Mouse (Mus musculus) lung, embryonic 16.5 days (tissue): ENCODE results near the gene Fgd6. TPM values are rescaled to one million over a fixed set of nuclear protein-coding genes. Genes with fewer than 3 reads are reported as not detected.

Source experiments
- ATAC-seq: fragments of 200-750 bp; cut with Nextera tagmentation; 2 replicates; pipeline ENCODE4 v1.8.0; 2017; ENCODE audit warnings: low read depth, mild to moderate bottlenecking, moderate library complexity
- H3K27ac ChIP-seq: fragments of 300-500 bp; sonication (generic); 2 replicates; pipeline ENCODE4 v1.5.1; 2014; ENCODE audit warnings: mild to moderate bottlenecking, control low read depth, low read length
- H3K27me3 ChIP-seq: fragments of 300-500 bp; sonication (generic); 2 replicates; pipeline ENCODE4 v1.6.1; 2014; ENCODE audit warnings: low read depth, low read length, mixed read lengths; ENCODE audit not compliant: control insufficient read depth, insufficient read depth
- H3K36me3 ChIP-seq: fragments of 300-500 bp; sonication (generic); 2 replicates; pipeline ENCODE4 v1.6.1; 2014; ENCODE audit warnings: low read length; ENCODE audit not compliant: control insufficient read depth, insufficient read depth
- H3K4me1 ChIP-seq: fragments of 300-500 bp; sonication (generic); replicated peaks from 2 replicates; pipeline ENCODE4 v1.6.1; 2014; ENCODE audit warnings: low read length, mixed read lengths; ENCODE audit not compliant: control insufficient read depth, insufficient read depth
- H3K4me2 ChIP-seq: fragments of 300-500 bp; sonication (generic); 2 replicates; pipeline ENCODE4 v1.6.1; 2014; ENCODE audit warnings: low read depth, low read length, control low read depth
- H3K4me3 ChIP-seq: fragments of 300-500 bp; sonication (generic); 2 replicates; pipeline ENCODE4 v1.5.1; 2014; ENCODE audit warnings: mild to moderate bottlenecking, low read length, control low read depth
- H3K9ac ChIP-seq: fragments of 300-500 bp; sonication (generic); 2 replicates; pipeline ENCODE4 v1.6.1; 2014; ENCODE audit warnings: low read length, control low read depth
- H3K9me3 ChIP-seq: fragments of 300-500 bp; sonication (generic); 2 replicates; pipeline ENCODE4 v1.6.1; 2016; ENCODE audit warnings: low read length; ENCODE audit not compliant: control insufficient read depth
- WGBS: fragments of 180-500 bp; shearing (Covaris S2); extraction: QIAGEN DNeasy Blood & Tissue Kit; methylation state at CpG from one replicate; pipeline ENCODE4 v1.1.7; 2014; 5-methylcytosine and 5-hydroxymethylcytosine counted together
- polyA plus RNA-seq: library from polyadenylated mRNA; unstranded; fragments of >200 nt; fragmentation: Nextera tagmentation; extraction: Ambion mirVana; gene quantifications from 2 replicates; pipeline ENCODE4 v1.2.1, GENCODE M21; 2015

Gene Fgd6
- polyA plus RNA-seq, 1 experiment from 2014 or later, result 2.9 TPM

DNA sequence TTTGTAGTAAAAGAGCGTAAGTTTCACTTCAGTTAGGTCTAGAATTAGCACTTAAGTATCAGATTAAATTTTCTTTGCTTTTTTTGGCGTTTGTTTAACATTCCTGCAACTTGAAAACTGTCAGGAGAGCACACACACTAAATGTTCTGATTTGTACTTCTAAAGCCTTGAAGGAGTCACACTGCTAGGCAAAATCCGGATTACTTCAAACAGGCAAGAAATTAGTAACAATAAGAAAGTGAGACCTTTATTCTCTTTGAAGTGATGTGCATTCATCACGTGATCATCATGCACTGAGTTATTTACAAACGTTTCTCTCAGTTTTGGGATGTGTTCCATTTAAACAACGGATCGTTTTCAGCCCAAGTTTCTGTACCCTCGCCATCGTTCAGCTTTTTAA, 1.4 kb downstream of the Fgd6 start:
- 0 out of 2 replicates have a peak overlapping the region, but pooled peaks have one; percentile 23 for H3K9ac ChIP-seq
- WGBS, result 23% methylated on average over 9 of the region's 9 CpGs
- H3K9me3 ChIP-seq, result no peaks in the 10 kb centered on the region
- ATAC-seq, result no peak
- H3K4me3 ChIP-seq, result peak overlapping the region; percentile 19; the same call in 1 of the 2 replicates
- H3K4me2 ChIP-seq, result peak overlapping the region; percentile 63
- H3K4me1 ChIP-seq, result peaks cover 16% of the 10 kb centered on the region
- H3K27ac ChIP-seq, result no peak overlapping the region
- no peaks in the 10 kb centered on the region for H3K27me3 ChIP-seq
- H3K36me3 ChIP-seq, result no peaks in the 10 kb centered on the region

GRCm38 (mm10) chr10:94037596-94037995, 1.8 kb downstream of the Fgd6 start:
- H3K27me3 ChIP-seq, result no peaks in the 10 kb centered on the region
- no peak overlapping the region for H3K27ac ChIP-seq
- no peaks in the 10 kb centered on the region for H3K9me3 ChIP-seq
- no peaks in the 10 kb centered on the region for H3K36me3 ChIP-seq
- 0 out of 2 replicates have a peak overlapping the region, but pooled peaks have one; percentile 19 for H3K4me3 ChIP-seq
- no peak overlapping the region for H3K9ac ChIP-seq
- H3K4me1 ChIP-seq, result peaks cover 16% of the 10 kb centered on the region
- H3K4me2 ChIP-seq, result peak overlapping the region; percentile 63
- 62% methylated on average over 4 of the region's 4 CpGs for WGBS
- ATAC-seq, result no peak

DNA sequence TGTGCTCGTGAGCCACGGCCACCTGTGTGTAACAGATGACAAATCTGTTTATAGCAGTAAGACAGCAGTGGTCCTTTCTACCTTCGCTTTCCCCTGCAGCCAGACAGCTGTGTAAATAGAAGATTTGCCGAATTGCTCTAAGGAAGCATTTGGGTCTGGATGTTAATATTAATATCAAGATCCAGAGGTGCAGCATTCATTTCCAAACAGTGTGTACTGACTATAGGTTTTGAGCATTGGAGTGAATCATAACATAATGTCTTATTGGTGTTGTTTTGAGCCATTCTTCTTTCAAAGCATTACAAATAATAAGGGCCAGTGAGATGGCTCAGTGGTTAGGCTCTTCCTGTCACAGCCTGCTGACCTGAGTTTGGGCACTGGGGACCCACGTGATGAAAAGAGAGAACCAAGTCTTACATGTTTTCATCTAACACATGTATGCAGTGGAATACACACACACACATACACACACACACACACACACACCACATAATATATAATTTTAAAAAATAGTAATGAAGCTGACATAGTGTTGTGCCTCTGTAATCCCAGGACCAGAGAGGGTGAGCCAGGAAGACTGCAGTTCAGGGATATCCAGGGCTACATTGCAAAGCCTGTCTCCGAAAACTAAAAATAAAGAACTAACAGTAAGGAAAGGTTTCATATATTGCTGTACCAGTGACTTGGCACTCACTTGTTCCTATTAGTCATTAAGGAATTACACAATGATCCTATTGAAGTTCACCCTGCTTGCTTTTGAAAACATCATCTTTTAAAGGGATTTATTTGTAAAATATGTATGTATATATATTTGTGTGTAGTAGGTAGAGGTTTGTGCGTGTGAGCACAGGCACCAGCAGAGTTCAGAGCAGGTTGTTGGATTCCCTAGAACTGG, 2.8 kb downstream of the Fgd6 start:
- no peak for ATAC-seq
- 54% methylated on average over 7 of the region's 7 CpGs for WGBS
- H3K4me2 ChIP-seq, result no peak overlapping the region

DNA sequence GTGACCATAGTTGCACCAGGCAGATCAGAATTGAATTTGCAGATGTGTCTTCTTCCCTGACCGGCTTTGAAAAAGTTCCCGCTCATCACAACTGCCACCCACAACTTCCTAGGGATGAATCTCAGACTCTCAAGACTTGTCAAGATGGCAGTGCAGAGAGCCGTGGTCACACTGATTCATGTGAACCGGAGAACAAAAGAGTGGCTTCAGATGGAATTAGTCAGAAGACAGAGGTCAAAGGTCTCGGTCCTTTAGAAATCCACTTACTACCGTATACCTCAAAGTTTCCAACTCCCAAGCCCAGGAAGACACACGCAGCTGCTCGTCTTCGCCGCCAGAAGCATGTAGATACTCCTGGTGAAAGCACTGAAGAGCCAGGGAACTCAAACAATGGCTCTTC, 8.1 kb downstream of the Fgd6 start:
- H3K4me2 ChIP-seq, result no peak overlapping the region
- H3K27me3 ChIP-seq, result no peaks in the 10 kb centered on the region
- 77% methylated on average over 10 of the region's 10 CpGs for WGBS
- no peak overlapping the region for H3K9ac ChIP-seq
- ATAC-seq, result no peak
- no peak overlapping the region for H3K27ac ChIP-seq
- H3K36me3 ChIP-seq, result peaks cover 4% of the 10 kb centered on the region
- peaks cover 9% of the 10 kb centered on the region for H3K4me1 ChIP-seq
- no peak overlapping the region for H3K4me3 ChIP-seq
- no peaks in the 10 kb centered on the region for H3K9me3 ChIP-seq

More for the DNA sequence above, 2.8 kb downstream of the Fgd6 start:
- Histone ChIP-seq H3K9me3 (no peaks in the 10 kb centered on the region), H3K27ac (no peak overlapping the region), H3K36me3 (no peaks in the 10 kb centered on the region), H3K9ac (no peak overlapping the region), H3K4me1 (peaks cover 16% of the 10 kb centered on the region), H3K4me3 (no peak overlapping the region), H3K27me3 (no peaks in the 10 kb centered on the region)

- H3K27ac ChIP-seq, result no peak overlapping the region
- ATAC-seq, result no peak
- H3K27me3 ChIP-seq, result no peaks in the 10 kb centered on the region
- no peak overlapping the region for H3K4me3 ChIP-seq
- H3K4me2 ChIP-seq, result no peak overlapping the region
- peaks cover 4% of the 10 kb centered on the region for H3K36me3 ChIP-seq
- H3K9ac ChIP-seq, result no peak overlapping the region
- peaks cover 22% of the 10 kb centered on the region for H3K4me1 ChIP-seq
- H3K9me3 ChIP-seq, result no peaks in the 10 kb centered on the region
- 91% methylated on average over 13 of the region's 13 CpGs for WGBS
These were observed 9.5 kb downstream of the Fgd6 start for GRCm38 (mm10) chr10:94045301-94045700.

DNA sequence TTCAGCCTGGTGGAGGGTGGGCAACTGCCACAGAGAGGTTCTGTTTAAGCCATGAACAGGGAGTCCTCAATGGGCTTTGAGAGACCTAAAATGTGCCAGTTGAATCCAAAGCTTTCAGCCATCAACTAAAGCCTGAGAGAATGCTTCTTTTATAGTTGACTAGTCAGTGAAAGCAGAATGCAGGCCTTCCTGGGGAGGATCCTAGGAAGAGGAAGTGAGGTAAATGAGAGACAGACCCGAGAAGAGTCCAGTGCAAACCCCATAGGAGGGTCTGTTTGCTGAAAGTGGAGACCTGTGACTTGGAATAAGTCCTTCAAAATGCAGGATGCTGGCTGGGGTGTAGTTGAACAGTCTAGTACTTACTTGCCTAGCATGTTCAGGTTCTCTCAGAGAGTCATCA, 11.2 kb downstream of the Fgd6 start:
- H3K4me3 ChIP-seq, result no peak overlapping the region
- H3K27ac ChIP-seq, result no peak overlapping the region
- no peak for ATAC-seq
- no peaks in the 10 kb centered on the region for H3K9me3 ChIP-seq
- peaks cover 23% of the 10 kb centered on the region for H3K4me1 ChIP-seq
- H3K36me3 ChIP-seq, result peaks cover 4% of the 10 kb centered on the region
- H3K4me2 ChIP-seq, result no peak overlapping the region
- no peak overlapping the region for H3K9ac ChIP-seq
- 50% methylated on average over 1 of the region's 1 CpGs for WGBS
- H3K27me3 ChIP-seq, result no peaks in the 10 kb centered on the region

- Histone ChIP-seq H3K4me2 (no peak overlapping the region), H3K36me3 (peaks cover 4% of the 10 kb centered on the region), H3K9ac (no peak overlapping the region), H3K27ac (peak overlapping the region; percentile 44; the same call in 1 of the 2 replicates), H3K4me1 (peaks cover 23% of the 10 kb centered on the region), H3K9me3 (no peaks in the 10 kb centered on the region), H3K4me3 (no peak overlapping the region), H3K27me3 (no peaks in the 10 kb centered on the region)
- 35% methylated on average over 10 of the region's 10 CpGs for WGBS
- peak; percentile 56; the same call in 1 of the 2 replicates for ATAC-seq
These were observed 12.2 kb downstream of the Fgd6 start for GRCm38 (mm10) chr10:94047845-94048559.

DNA sequence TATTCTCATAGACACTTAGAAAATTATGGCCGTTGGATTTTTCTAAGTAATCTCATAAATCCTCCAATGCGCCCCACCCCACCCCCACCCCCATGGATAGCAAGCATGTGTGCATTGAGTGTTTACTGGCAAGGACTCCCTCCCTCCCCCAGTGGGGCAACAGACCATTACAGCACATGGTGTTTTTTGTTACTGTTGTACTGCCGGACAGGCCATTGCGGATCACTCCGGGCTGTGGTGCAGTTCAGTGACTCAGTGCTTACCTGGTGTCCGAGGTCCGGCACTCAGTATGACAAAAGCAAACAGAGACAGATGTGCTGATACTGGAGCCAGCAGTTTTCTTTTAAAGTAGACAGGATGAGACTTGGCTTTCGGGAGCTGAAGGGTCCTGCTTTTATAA, 13.3 kb downstream of the Fgd6 start:
- 50% methylated on average over 8 of the region's 8 CpGs for WGBS
- peaks cover 28% of the 10 kb centered on the region for H3K4me1 ChIP-seq
- no peaks in the 10 kb centered on the region for H3K27me3 ChIP-seq
- peak overlapping the region; percentile 27; the same call in 1 of the 2 replicates for H3K27ac ChIP-seq
- 0 out of 2 replicates have a peak, but pooled peaks have one; percentile 38 for ATAC-seq
- no peak overlapping the region for H3K4me2 ChIP-seq
- H3K9ac ChIP-seq, result no peak overlapping the region
- no peak overlapping the region for H3K4me3 ChIP-seq
- peaks cover 4% of the 10 kb centered on the region for H3K36me3 ChIP-seq
- H3K9me3 ChIP-seq, result no peaks in the 10 kb centered on the region

GRCm38 (mm10) chr10:94050736-94051135, 14.9 kb downstream of the Fgd6 start:
- WGBS, result 91% methylated on average over 5 of the region's 5 CpGs
- Histone ChIP-seq H3K4me2 (no peak overlapping the region), H3K27ac (no peak overlapping the region), H3K4me1 (peaks cover 28% of the 10 kb centered on the region), H3K4me3 (no peak overlapping the region), H3K36me3 (no peaks in the 10 kb centered on the region), H3K9ac (no peak overlapping the region), H3K27me3 (no peaks in the 10 kb centered on the region), H3K9me3 (no peaks in the 10 kb centered on the region)
- no peak for ATAC-seq
